Mouse (Mus musculus): ENCODE data around the gene Nup37.

Nup37 gene

DNA sequence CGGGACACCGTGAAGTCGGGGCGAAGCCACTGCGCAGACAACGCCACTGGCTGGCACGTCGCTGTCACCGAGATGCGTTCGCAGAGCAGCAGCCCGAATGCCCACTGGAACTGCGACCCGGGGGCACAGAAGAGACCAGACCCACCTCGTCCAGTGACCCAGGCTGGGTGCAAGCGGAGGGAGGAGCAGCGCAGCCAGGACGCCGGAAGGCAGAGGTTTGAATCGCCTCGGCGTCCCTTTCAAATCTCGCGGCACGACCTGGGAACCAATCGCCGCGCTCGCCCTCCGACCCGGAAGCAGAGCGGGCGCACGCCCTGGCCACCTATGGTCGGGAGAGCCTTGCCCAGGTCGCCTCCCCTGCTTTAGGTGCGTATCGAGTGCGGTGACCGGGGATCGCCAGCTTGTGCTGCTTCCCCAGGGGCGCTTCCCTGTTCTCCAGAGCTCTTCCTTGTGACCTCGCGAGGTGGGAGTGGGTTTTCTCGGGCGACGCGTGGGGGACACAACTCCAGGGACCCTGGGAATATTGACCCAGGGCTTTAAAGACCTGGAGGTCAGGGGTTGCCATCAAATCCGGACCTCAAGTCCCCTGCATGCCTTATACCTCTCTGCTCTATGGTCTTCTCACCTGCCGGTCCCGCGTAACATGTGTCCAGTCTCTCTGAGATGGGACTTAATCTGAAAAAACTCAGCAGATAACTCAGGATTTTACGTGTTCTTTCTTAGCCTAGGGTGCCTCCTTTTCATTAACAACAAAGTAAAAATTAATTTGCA is at the start of gene Nup37, which contains the start of gene Parpbp:
TSS of gene Nup37 (plus strand) at position 286 of the 771 bp plus-strand sequence.
TSS of gene Parpbp (minus strand) at position 235 of the 771 bp plus-strand sequence.
- peak; percentile 79 for DNase-seq

DNA sequence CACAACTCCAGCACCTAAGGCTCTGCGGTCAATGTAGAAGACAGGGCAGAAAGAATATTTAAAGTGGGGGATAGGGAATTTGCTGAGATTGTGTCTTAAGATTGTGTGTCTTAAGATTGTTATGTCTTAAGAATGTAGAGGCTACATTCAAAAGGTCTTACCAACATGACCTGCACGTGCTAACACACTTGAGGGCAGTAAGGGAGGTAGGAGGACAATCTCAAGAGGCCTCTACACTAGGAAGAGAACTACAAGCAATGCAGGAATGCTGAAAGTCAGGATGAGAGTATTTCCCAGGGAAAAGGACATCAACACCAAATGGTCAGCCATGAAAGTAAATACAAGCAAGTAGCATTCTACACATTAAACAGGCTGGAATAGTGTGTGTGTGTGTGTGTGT is 40.6 kb upstream of the Nup37 start:
- DNase-seq, result no peak

DNA sequence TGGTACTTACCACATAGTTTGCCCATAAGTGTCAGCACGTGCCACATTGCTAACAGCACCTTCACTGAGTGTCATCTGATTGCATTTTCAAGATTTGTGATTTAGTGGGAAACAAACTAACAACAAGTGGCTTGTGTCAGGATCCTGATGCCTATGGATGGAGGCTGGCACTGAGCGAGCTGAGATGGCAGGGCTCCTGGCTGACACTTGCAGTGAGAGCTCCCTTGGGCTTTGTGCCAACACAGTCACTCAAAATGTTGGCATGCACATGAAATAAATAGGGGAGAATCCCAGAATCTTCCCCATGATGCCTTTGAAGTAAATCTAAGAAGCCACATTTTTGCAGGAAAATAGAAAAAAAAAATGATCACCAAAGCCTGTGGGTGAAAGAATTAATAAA is 33.5 kb upstream of the Nup37 start:
- DNase-seq, result no peak

DNA sequence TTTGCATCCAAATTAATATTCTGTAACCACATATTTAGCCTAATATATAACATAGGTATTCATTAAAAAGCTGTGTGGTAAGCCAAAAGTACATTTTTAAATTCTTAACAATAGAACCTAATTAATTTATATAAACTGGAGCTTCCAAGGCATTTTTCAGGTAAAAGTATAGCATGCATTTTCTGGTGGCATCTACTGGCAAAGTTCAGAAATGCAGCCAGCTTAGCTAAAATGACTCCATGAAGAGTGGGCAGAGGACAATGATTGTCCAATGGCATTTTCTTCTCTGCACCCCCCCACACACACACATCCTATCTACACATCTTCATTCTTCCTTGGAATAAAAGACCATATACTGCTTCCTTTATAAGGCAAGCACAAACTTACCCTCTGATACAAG is 27.1 kb upstream of the Nup37 start:
- DNase-seq, result no peak

DNA sequence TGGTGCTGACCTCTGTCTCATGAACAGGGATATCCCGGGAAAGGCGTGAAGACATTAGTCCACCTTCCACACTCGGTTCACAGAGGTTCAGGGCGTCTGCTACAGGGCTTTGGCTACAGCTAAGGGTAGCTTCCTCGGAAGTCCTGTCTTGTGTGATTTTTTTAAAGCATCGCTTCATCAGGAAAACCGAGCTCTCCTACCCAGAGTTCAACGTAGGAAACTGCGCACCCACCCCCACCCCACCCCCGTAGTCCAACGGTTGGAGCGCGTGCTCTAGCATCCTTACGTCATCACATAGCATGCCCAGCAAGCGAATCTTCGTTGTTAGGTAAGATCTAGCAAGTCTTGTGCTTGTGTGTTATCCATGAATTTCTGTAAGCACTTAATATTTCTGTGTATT is 11.2 kb upstream of the Nup37 start:
- DNase-seq, result no peak

DNA sequence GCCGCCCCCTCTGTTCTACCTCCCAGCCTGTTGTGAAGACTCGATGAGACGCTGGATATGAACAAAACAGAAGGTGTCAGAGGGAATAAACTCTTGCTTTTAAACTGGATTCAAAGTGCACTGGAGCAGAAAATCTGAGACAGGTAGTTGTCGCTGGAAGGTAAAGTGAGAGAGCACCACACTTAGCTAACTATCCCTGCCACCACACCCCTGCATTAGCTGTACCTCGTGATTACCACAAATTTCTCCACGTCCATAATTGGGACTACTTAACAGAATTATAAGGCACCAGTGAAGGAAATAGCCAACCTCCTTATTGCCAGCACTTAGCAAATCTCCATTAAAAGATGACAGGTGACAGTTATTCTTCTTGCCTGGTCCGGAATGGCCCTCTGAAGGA is 605 bp upstream of the Nup37 start:
- DNase-seq, result no peak

DNA sequence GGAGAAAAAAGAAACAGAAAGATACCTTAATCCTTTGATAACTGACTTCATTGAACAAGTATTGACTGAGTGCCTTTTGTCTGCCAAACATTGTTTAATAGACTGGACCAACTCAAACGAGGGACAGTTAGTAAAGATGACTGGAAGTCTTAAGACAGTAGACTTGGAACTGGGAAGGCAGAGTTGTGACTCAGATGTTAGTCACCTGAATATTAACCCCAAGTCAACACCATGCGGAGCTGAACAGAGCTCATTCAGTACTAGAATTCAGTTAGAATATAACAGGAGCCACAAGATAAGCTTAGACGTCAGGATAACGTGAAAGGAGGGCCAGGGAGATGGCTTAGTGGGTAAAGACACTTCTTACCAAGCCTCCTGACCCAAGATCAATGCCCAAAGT is 3.6 kb downstream of the Nup37 start:
- no peak for DNase-seq

DNA sequence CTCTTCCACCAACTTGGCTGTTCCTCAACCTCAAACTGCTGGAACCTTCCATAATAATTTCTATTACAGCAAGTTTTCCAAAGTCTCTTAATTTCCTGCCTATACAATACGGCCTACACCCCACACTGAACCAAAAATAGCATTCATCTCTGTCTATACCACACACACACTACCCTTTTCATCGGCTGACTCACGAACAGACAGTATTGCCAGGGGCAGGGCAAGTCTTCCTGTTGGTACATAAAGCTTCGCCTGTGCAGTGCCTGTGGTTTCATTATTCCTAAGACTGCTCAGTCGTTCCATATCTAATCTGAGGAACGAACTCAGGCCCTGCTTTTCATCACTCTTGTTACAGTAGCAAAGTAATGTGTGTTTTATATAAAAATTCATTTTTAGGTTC is 4.9 kb downstream of the Nup37 start:
- no peak for DNase-seq

DNA sequence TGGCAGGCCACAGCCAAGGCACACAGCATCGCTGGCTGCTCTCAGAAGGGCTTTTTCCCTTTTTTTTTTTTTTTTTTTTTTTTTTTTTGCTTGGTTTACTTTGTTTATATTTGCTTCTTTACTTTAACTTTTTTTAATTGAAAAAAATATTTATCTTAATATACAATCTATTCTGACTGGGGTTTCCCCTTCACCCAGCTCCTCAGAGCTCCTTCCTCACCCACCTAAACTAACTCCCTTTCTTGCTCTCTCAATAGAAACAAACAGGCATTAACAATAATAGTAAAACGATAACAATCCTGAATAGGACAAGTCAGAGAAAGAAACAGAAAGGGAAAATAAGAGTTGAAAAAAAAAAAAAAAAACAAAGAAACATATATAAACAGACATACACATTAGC is 15.3 kb downstream of the Nup37 start:
- DNase-seq, result no peak

DNA sequence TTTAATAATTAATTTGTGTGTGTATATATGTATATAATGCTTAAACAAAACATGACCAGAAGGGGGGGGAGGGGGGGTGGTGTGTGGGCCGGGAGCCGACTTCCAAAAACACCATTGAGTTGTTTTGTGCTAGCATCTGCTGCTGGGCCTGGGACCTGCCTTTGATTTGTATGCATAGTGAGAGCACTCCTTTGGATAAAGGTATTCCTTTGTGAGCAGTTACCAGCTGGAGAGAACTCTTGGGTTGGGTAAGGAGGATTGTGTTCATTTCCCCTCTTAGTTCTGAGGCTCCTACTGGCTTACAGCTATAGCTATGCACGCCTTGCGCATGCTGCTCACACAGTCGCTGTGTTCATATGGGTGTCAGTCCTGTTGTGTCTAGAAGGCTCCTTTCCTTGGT is 15.9 kb downstream of the Nup37 start:
- DNase-seq, result no peak

DNA sequence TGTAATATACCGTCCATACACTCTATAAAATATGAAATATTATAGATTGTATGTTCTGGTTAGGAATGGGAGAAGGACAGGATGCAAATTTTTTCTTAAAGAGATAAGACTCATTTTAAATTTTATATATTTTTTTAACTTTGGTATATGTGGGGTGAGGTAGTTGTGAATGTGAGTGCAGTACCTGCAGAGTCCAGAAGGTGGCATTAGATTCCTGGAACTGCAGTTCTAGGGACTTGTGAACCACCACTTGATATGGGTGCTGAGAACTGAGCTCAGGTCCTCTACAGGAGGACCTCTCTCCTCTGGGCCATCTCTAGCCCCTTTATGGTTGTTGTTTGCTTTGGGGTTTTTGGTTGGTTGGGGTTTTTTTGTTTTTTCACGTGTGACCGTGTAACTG is 19.4 kb downstream of the Nup37 start:
- DNase-seq, result no peak

DNA sequence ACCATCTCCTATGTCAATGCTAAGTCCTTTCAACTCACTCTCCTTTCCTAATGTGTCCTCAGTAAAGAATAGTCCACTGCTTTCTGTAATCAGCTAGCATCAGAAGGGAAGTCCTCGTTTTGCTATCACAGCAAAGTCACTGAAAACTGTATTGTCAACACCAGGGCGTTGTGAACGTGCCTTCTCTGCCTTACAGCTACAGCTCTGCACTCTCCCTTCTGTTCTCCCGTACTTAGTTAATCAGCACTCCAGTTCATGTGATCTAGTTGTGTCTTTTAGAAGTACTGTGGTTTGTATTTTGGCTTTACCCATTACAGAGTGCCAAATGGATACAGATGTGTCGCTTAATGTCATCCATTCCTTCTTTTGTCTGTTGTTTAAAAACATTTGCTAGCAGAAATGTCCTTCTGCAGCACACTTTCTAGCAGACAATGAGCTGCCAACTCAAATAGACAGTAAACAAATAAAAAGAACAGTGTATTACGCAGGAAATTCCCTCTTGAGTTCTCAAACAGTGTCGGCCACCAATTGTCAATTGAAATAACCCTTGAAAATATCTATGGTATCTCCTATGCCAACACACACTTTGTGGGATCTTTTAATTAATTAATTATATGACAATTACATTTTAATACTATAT is 20.8 kb downstream of the Nup37 start:
- no peak for DNase-seq

DNA sequence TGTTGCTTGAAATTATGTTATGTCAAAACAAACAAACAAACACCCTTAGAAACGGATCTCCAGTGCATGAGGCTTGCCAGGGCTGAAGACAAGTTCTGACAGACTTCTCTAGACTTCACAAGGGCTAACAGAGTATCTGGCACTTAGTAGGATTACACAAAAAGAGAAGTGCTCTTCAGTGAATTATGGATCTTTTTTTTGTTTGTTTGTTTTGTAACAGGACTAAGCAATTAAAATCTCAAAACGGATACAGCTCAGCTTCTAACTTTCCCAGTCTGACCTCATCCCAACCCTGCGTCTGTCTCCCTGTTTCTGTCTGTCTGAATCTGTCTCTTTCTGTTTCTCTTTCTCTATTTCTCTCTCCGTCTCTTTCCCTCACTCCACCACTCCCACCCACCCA is 53.7 kb downstream of the Nup37 start:
- peak; percentile 32 for DNase-seq

DNA sequence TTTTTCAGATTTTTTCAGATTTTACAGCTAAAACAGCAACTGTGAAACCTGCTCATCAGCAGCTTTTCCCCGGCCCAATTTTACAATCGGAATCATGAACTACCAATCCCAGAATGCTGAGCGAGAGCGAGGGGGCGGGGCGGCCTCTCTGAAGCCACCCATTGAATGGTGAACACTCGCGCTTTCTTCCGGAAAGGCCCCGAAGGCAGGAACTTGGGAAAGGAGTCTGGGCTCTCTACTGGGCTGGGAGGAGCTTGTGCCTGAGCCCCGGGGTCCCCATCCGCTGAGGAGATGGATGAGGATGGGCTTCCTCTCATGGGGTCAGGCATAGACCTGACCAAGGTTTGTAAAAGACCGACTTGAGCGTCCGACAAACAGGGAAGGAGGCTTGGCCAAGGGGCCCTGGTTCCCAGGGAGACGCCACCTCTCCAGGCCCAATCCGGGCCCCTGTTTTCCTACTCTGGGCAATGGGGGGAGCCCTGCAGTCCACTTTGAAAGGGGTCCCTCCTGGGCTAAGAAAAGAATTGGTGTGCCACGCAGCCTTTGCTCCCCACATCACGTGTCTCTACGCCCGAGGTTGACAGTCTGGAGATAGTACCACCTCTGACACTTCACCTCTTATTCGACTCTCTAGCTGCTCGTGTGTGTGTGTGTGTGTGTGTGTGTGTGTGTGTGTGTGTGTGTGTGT is 54.3 kb downstream of the Nup37 start, which contains the start of gene Washc3:
TSS of gene Washc3 (plus strand) at position 143 of the 688 bp plus-strand sequence.
- DNase-seq, result peak; percentile 91

DNA sequence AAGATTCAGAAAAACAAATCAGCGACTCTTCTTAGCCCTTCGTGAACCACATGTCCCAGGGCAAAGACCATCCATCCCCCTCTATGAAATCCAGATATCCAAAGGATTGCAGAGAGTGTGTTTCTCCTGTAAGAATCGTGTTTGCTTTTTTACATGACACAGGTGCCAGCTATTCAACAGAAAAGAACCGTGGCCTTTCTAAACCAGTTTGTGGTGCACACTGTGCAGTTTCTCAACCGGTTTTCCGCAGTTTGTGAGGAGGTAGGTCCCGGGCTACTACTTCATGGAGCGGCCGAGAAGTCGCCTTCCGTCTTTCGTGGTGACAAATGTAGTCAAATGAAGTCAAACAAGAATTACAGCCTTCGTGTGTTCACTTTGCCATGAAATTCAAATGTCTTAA is 54.9 kb downstream of the Nup37 start:
- DNase-seq, result peak; percentile 14

DNA sequence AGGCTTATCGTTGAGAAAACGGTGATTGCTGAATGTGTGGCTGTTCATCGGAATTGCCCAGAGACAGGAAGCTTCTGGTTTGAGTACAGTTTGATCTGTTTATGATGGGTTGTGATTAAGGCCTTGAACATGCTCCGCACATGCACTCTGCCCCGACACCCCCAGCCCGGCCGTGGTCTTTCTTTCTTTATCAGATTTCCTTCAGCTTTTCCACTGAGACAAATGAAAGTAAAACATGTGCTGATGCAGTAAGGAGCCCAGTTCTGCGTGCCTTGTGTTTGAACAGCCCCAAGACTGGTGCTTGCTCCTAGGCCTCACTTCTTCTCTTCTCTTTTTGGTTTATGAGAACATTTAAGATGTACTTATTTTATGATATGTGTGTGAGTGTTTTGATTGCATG is 55.8 kb downstream of the Nup37 start:
- no peak for DNase-seq

DNA sequence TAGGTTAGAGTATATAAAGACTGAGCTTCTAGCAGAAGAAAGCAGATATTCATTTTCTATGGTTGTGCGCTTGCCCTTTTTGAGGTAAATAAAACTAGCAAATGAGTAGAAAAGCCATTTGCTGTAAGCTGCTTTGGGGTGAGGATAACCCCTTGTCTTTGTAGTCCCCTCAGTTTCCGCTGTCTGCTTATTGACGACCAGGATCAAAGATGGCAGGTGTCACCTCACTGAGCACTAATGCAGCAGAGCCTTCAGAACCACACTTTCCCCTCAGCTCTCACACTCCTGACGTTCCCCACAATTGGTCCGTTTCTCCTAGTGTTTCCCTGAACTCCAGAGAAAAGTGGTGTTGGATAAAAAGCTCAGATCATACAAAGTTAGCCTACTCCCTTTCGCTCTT is 56.4 kb downstream of the Nup37 start:
- DNase-seq, result no peak

DNA sequence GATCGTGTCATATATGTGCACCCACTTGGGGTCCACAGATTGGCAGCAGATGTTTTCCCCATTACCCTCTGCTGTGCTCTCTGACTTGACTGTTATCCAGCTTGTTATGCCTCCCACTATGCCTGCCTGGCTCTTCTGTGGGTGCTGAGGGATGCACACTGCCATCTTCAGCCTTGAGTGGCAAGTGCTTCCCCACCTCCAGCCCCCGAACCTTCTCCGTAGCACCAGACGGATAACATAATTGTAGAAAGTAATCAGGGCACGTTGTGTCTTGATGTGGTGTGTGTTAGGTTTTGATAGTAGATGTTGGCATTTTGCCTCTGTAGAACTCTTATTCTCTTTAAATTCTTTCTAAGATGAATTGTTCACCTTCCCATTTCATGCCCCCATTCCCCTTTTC is 65.9 kb downstream of the Nup37 start:
- no peak for DNase-seq

DNA sequence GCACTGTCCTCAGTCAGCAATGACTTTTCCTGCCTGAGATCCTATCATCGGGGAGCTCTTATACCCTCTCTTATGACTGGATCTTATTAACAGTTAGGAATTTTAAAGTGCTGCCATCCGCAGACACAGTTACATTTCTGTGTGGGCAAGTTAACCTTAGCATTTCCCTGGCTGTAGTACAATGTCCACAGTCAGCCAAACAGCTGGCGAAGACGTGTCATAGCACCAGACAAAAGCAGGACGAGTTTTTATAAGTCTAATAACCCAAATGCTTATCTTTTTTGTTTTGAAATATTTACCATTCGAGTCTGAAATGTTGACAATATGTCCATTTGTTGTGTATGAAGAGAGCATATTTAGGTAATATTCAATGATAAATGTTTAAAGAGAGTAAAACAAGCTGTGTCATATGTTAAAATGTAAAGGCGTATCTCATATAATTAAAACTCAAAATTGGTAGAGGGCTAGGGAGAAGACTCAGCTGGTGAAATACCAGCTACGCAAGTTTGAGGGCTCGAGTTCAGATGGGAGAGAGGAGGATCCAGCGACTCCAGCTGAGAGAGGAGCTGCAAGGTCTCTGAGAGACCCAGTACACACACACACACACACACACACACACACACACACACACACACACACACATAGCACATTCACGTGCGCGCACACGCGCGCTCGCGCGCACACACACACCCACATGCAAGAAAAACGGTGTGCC is 68.2 kb downstream of the Nup37 start:
- no peak for DNase-seq

DNA sequence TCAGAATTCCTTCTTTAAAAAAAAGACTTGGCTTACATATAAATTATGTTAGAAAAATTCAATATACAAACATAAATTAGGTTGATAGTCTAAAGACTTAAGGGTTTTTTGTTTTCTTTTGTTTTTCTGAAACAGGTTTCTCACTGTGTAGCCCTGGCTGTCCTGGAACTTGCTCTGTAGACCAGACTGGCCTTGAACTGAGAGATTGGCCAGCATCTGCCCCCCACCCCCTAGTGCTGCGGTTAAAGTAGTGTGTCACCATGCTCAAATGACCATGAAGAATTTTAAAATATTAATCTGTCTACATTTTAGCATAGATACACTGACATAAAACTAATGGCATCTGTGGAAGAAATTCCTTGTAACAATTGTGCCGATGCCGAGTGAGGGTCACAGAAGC is 71.4 kb downstream of the Nup37 start:
- no peak for DNase-seq

DNA sequence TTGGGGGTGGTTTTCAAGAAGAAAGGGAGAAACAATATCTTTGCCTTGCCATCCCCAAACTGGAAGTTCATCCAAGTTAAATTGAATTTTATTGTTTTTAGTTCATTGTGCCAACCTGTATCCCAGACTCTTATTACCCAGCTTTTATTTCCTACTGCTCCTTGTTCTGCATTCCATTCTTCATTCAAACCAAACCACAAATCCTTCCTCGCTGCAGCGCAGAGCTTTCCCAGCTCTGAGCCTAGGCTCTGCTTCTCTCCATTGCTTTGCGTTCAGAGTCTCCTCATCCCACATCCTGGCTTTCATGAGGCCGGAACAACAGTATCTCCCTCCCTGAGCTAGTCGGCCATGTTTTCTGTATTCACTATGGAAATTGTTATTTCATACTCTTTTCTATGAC is 74.9 kb downstream of the Nup37 start:
- DNase-seq, result no peak

DNA sequence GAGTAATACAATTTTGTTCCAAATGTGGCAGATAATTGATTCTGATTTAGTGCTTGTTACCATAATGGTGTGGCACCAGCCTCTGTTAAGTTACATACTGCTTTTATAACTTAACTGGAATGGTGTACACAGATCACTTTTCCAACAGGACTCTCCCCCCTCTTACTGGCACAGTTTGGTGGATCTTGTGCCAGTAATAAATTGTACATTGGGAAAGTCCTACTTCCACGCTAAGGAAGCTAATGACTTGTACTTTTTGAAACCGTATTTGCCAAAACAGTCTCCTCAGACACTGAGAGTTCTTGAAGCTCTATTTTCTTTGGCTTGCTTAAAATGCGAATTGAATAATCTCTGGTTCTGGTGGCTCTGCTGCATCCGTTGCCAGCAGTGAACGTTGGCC is 78.6 kb downstream of the Nup37 start:
- no peak for DNase-seq

DNA sequence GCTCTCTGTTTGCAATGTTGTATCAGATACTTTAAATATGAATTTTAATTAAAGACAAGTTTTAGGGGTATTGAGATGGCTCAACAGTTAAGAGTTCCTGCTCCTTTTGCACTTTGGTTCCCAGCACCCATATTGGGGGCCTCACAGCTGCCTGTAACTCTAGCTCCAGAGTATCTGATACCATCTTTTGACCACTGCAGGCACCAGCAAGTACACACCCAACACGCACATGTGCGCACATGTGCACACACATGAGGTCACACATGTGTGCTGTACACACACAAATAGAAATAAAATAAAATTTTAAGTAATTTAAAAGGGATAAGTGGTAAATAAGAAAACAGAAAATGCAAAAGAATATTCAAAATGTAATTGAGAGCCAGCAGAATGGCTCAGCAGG is 81.2 kb downstream of the Nup37 start:
- no peak for DNase-seq
